Mouse (Mus musculus) megakaryocyte-erythroid progenitor cell, adult 5-6 weeks (primary cell): ENCODE data around the gene Tbk1. TPM values are rescaled to one million over a fixed set of nuclear protein-coding genes. Genes with fewer than 3 reads are reported as not detected.

Experiments
- ATAC-seq: replicated peaks from 2 replicates; pipeline ENCODE4 v1.8.0; 2016; ENCODE audit warnings: mild to moderate bottlenecking, inconsistent platforms; ENCODE audit not compliant: severe bottlenecking, poor library complexity, low FRiP score, low TSS enrichment
- total RNA-seq, 2 experiments: library from RNA; stranded (forward) in 1 of 2; stranded (reverse) in 1 of 2; fragments of 200-1000, 215-1000 nt in 1 of 2; fragments of >200 nt in 1 of 2; fragmentation: Nextera tagmentation in 1 of 2; gene quantifications; 2 replicates each; pipeline ENCODE4 v1.2.3; 2014 to 2017

The Tbk1 gene
- total RNA-seq, 2 experiments from 2014 or later: 28.9 to 31.3 TPM

- ATAC-seq: peak; percentile 88
These were observed 79.6 kb downstream of the Tbk1 start for GRCm38 (mm10) chr10:121506731-121507583.

- no peak for ATAC-seq
These were observed 80.7 kb downstream of the Tbk1 start for GRCm38 (mm10) chr10:121505929-121506328.

GRCm38 (mm10) chr10:121504973-121505911 is 81.3 kb downstream of the Tbk1 start:
- peak; percentile 66 for ATAC-seq

- ATAC-seq: peak; percentile 85
These were observed 85.4 kb downstream of the Tbk1 start for GRCm38 (mm10) chr10:121501160-121501559.

GRCm38 (mm10) chr10:121500034-121500433 is 86.6 kb downstream of the Tbk1 start:
- ATAC-seq: no peak

GRCm38 (mm10) chr10:121499063-121499462 is 87.5 kb downstream of the Tbk1 start:
- no peak for ATAC-seq

- ATAC-seq: no peak
These were observed 88.1 kb downstream of the Tbk1 start for GRCm38 (mm10) chr10:121498481-121498904.

GRCm38 (mm10) chr10:121497968-121498367 is 88.6 kb downstream of the Tbk1 start:
- ATAC-seq: no peak

- no peak for ATAC-seq
These were observed 90.0 kb downstream of the Tbk1 start for GRCm38 (mm10) chr10:121496616-121497015.

Other genes starting within 250 kb of the Tbk1 start
- gene Tbc1d30, start 235.5 kb downstream of the Tbk1 start, total RNA-seq (2014; fragmentation: Nextera tagmentation): 0.57 TPM in 1 of 2 replicates, not detected in the other
- 0.57 TPM in 1 of 2 replicates, not detected in the other for gene Tbc1d30, start 235.5 kb downstream of the Tbk1 start, total RNA-seq (2017)
- 21.9 and 33.9 TPM in 2 replicates for gene Gns, start 221.7 kb downstream of the Tbk1 start, total RNA-seq (2014; fragmentation: Nextera tagmentation)
- 17.3 and 23.7 TPM in 2 replicates for gene Gns, start 221.7 kb downstream of the Tbk1 start, total RNA-seq (2017)
- 6.5 and 9.7 TPM in 2 replicates for gene Rassf3, start 110.4 kb downstream of the Tbk1 start, total RNA-seq (2014; fragmentation: Nextera tagmentation)
- gene Rassf3, start 110.4 kb downstream of the Tbk1 start, total RNA-seq (2017): 12.1 and 13.4 TPM in 2 replicates
- gene Xpot, start 39.5 kb upstream of the Tbk1 start, total RNA-seq (2014; fragmentation: Nextera tagmentation): 84.1 and 92.3 TPM in 2 replicates
- gene Xpot, start 39.5 kb upstream of the Tbk1 start, total RNA-seq (2017): 127 and 153 TPM in 2 replicates
- not detected in 2 replicates for gene D930020B18Rik, start 54.8 kb upstream of the Tbk1 start, total RNA-seq (2014; fragmentation: Nextera tagmentation)
- not detected in 2 replicates for gene D930020B18Rik, start 54.8 kb upstream of the Tbk1 start, total RNA-seq (2017)
- gene BC048403, start 153.2 kb upstream of the Tbk1 start, total RNA-seq (2014; fragmentation: Nextera tagmentation): 11.5 and 13.4 TPM in 2 replicates
- 5.3 and 7.3 TPM in 2 replicates for gene BC048403, start 153.2 kb upstream of the Tbk1 start, total RNA-seq (2017)